Mouse (Mus musculus) ES-E14 (cell line): ENCODE results near the gene Tomm20. TPM values are rescaled to one million over a fixed set of nuclear protein-coding genes. Genes with fewer than 3 reads are reported as not detected.
A peak's percentile ranks its signal among the peaks of the same experiment; 100 is the strongest.

ENCODE experiments used
- DNase-seq: peaks from one replicate; pipeline ENCODE4 v3.0.0-alpha.2; 2013; ENCODE audit warnings: low read depth, low spot score
- H3K27ac ChIP-seq: 2 replicates; pipeline ENCODE4 v1.5.1; 2012; ENCODE audit warnings: low read depth, mild to moderate bottlenecking, low read length, moderate library complexity, mixed read lengths; ENCODE audit not compliant: poor library complexity, insufficient read depth, severe bottlenecking
- H3K36me3 ChIP-seq: 2 replicates; pipeline ENCODE4 v1.6.1; 2012; ENCODE audit warnings: mild to moderate bottlenecking, low read length, moderate library complexity, mixed read lengths; ENCODE audit not compliant: control insufficient read depth, poor library complexity, insufficient read depth, severe bottlenecking
- H3K4me1 ChIP-seq, 2 experiments: fragments of 150-350 bp in 1 of 2; sonication (generic) in 1 of 2; 2 replicates each; pipeline ENCODE4 v1.6.1; 2012; ENCODE audit warnings: low read length in 2 of 2, mild to moderate bottlenecking in 1 of 2, mixed read lengths in 1 of 2; ENCODE audit not compliant: control insufficient read depth in 2 of 2, insufficient read depth in 2 of 2, poor library complexity in 1 of 2
- H3K4me3 ChIP-seq, 2 experiments: fragments of 150-350 bp in 1 of 2; sonication (generic) in 1 of 2; 2 replicates each; pipeline ENCODE4 v1.5.1; 2012; ENCODE audit warnings: low read length in 2 of 2, low read depth in 1 of 2, mild to moderate bottlenecking in 1 of 2, mixed read lengths in 1 of 2; ENCODE audit not compliant: insufficient read depth in 1 of 2, poor library complexity in 1 of 2, severe bottlenecking in 1 of 2
- H3K9ac ChIP-seq: 2 replicates; pipeline ENCODE4 v1.6.1; 2012; ENCODE audit warnings: low read depth, mild to moderate bottlenecking, low read length, mixed read lengths; ENCODE audit not compliant: poor library complexity, insufficient read depth, severe bottlenecking
- H3K9me3 ChIP-seq: fragments of 150-350 bp; sonication (generic); 2 replicates; pipeline ENCODE4 v1.6.1; 2012; ENCODE audit warnings: low read depth, mild to moderate bottlenecking, low read length; ENCODE audit not compliant: control insufficient read depth, insufficient read depth
- CHD2 ChIP-seq: IDR thresholded peaks from 2 replicates; pipeline ENCODE4 v1.6.1; 2014; ENCODE audit warnings: mild to moderate bottlenecking, low read depth, low read length, inconsistent platforms
- HCFC1 ChIP-seq: IDR thresholded peaks from 2 replicates; pipeline ENCODE4 v1.6.1; 2012; ENCODE audit warnings: low read length, inconsistent platforms, borderline replicate concordance; ENCODE audit not compliant: insufficient read depth
- MAFK ChIP-seq: IDR thresholded peaks from 2 replicates; pipeline ENCODE4 v1.6.1; 2014; ENCODE audit warnings: mild to moderate bottlenecking, low read depth, low read length, inconsistent platforms; ENCODE audit not compliant: insufficient read depth
- ZC3H11A ChIP-seq: IDR thresholded peaks from 2 replicates; pipeline ENCODE4 v1.6.1; 2012; ENCODE audit warnings: low read depth, mild to moderate bottlenecking, inconsistent platforms, low read length, borderline replicate concordance
- ZNF384 ChIP-seq: IDR thresholded peaks from 2 replicates; pipeline ENCODE4 v1.6.1; 2012; ENCODE audit warnings: low read depth, low read length, inconsistent platforms
- in situ Hi-C, 2 experiments: fragments of 600-800 bp; cut with MboI; formaldehyde crosslinking; loops; one replicate each; pipeline ENCODE4 v1.15.1; 2025; ENCODE audit warnings: low sequenced_read_pairs in 2 of 2, inconsistent platforms in 1 of 2; ENCODE audit not compliant: unreplicated experiment in 2 of 2
- total RNA-seq: library from RNA; depleted of rRNA; stranded (reverse); fragments of 300-350 nt; gene quantifications from 2 replicates; pipeline ENCODE4 v1.2.3, GENCODE M21; 2012

The Tomm20 gene
- total RNA-seq, 1 experiment: 815 TPM

DNA sequence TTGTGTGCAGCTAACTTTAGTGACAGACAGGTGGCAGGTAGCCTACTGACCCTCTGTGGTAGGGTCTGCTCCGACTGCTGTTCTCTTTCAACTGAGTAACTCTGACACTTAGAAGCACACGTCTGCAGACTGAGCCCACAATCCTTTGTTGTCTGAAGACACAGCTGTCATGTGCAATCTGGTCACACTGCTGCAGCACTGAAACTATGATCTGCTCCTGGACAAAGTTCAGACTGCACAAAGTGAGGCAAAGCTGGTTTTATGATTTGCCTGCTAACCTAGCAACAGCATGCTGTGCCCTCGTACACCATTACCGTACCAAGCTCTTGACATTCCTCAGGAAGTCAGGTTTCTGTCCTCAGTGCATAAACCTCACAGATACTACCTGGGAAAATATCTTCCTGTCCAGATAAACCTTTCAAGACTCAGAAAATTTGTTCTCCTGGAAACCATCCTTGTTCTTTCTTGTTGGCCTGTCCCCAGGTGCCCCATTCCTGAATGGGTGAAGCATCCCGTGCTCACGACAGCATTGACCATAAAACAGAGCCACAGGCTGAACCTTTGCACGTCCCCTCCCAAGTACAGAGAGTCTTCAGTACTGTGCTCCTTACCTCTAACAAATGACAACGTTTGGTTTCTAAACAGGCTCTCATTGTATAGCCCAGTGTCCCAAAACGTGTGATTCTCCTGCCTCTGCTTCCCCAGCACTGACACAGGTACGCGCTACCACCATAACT is 6.4 kb upstream of the Tomm20 start:
- in situ Hi-C loops: no loop called here
- peaks cover 33% of the 10 kb centered on the region for H3K36me3 ChIP-seq
- no peak overlapping the region for H3K4me3 ChIP-seq
- no peaks in the 10 kb centered on the region for H3K9me3 ChIP-seq
- DNase-seq: no peak
- no peak overlapping the region for H3K27ac ChIP-seq
- H3K9ac ChIP-seq: no peak overlapping the region
- H3K4me1 ChIP-seq: no peaks in the 10 kb centered on the region
- TF ChIP-seq MAFK (no peak), CHD2 (no peak), ZC3H11A (no peak), HCFC1 (no peak), ZNF384 (no peak)

DNA sequence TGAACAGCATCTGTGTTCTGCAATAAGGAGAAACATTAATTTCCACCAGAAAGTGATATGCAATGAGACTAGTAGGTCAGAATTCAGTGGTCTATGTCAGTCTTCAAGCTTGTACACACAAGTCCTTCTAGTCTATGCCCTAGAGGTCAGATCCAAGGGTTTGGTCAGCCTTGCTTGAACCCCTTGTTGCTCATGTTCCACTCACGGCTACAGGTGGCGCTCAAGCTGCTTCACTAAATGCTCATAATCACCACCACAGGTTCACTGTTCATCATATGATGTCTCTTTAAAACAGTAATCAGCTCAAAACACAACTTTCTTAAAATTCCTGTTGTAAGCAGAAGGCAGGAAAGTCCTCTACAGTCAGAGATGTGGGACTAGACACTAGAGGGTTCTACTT is 3.9 kb upstream of the Tomm20 start:
- no peaks in the 10 kb centered on the region for H3K9me3 ChIP-seq
- in situ Hi-C loops: no loop called here
- TF ChIP-seq HCFC1: no peak
- no peak for TF ChIP-seq MAFK
- no peak for TF ChIP-seq ZC3H11A
- no peak for TF ChIP-seq ZNF384
- TF ChIP-seq CHD2: no peak
- no peaks in the 10 kb centered on the region for H3K4me1 ChIP-seq
- H3K27ac ChIP-seq: no peak overlapping the region
- H3K4me3 ChIP-seq: no peak overlapping the region
- no peak overlapping the region for H3K9ac ChIP-seq
- H3K36me3 ChIP-seq: peaks cover 27% of the 10 kb centered on the region
- DNase-seq: no peak

DNA sequence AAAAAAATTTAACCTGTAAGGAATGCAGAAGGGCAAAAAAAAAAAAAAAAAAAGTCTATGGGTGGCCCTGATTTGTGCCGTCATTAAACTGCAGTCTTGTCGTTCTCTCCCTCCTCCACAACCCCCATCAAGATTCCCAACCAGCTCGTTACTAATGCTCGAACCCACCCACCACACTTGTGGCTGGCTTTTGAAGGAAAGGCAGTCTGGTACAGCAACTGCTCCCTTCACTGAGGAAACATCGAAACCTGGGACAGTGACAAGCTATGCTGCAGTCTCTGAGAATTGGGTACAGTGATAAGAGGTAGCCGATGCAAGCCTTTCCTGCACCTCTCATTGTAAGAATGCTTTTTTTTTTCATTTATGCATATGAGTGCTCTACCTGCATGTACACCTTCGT is 800 bp upstream of the Tomm20 start:
- H3K9ac ChIP-seq: peak overlapping the region; percentile 82
- H3K27ac ChIP-seq: peak overlapping the region; percentile 91

DNA sequence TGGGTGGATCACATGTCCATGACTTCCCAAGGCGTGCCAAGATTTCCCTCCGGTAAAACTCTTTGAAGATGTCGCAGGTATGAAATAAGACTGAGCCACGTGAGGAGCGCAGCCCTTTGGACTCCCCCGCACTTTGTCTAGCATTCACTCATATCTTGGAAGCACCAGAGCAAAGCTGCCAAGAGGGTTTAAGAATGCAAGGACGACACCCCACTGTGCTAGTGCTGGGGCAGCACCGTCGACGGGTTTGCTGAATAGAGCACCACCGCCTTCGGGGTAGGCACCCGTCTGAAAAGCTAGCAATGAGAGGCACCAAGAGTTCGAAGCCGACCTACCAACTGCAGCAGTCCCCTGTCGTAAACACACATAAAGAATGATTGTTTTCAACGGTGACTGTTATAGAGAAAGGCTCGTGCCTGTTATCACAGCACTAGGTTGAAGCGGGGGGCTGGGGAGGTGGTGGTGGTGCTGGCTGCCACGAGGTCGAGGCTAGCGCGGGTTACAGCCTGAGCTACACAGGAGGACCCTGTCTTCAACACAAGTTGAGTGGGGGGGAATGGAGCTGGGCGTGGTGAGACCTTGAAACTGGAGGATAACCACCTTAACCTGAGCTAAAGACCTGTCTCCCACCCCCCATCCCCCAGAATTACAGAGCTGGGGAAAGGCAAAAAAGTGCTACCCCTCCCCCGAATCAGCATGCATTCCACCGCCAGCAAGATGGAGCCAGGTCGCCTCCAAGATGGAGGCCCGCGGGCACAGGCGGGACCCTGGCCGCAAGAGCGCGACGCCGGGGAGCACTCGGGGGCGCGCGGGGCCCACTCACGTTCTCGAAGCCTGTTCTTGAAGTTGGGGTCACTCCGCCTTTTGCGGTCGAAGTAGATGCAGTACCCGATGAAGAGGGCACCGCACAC is 608 bp downstream of the Tomm20 start:
- TF ChIP-seq ZC3H11A (no peak), ZNF384 (no peak), CHD2 (no peak), MAFK (no peak), HCFC1 (no peak)
- H3K36me3 ChIP-seq: peaks cover 19% of the 10 kb centered on the region

More for the DNA sequence above, 800 bp upstream of the Tomm20 start:
- Histone ChIP-seq H3K9me3 (no peaks in the 10 kb centered on the region), H3K4me1 (peaks cover 0 to 4% of the 10 kb centered on the region in 2 experiments; a peak in 1 of 4 replicates), H3K4me3 (peak overlapping the region; percentile 28 to 44; a peak in 2 of 4 replicates), H3K36me3 (peaks cover 25% of the 10 kb centered on the region)
- no peak for TF ChIP-seq MAFK
- TF ChIP-seq HCFC1: no peak
- no peak for TF ChIP-seq ZC3H11A
- TF ChIP-seq ZNF384: peak; percentile 83
- TF ChIP-seq CHD2: no peak
- in situ Hi-C loops: no loop called here
- no peak for DNase-seq

More for the DNA sequence above, 608 bp downstream of the Tomm20 start:
- Histone ChIP-seq H3K4me1 (peaks cover 0 to 12% of the 10 kb centered on the region in 2 experiments; a peak in 1 of 4 replicates), H3K27ac (peak overlapping the region; percentile 50), H3K4me3 (peak overlapping the region; percentile 80 to 98), H3K9ac (peak overlapping the region; percentile 96), H3K9me3 (no peaks in the 10 kb centered on the region)
- DNase-seq: no peak
- in situ Hi-C loops: no loop called here
